Mouse (Mus musculus) frontal cortex, postnatal 10 days (tissue): Measurements from ENCODE around the gene Zbtb38.

Experiments
- DNase-seq, 2 experiments: peaks; one replicate each; pipeline ENCODE4 v3.0.0; 2022; ENCODE audit warnings: low spot score in 2 of 2, mixed read lengths in 1 of 2

The Zbtb38 gene

DNA sequence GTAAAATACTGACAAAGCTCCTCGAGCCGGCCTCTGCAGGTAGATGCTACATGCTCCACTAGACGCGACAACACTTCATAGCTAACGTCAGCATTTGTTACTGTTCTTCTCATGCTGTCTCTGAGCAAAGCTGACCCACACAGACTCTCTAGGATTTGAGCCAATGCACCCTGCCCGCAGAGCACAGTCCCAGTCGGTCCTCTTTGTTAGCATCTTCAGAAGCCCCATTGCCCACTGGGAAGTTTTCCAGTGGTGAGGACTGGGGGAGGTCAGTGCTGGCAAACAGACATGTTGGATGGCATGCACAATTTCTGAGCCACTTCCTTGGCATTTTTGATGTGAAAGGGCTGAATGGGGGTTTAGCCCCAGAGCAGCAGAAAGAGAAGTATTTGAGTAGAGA lies 113.2 kb downstream of the Zbtb38 start:
- peak; percentile 36 to 39 for DNase-seq

GRCm38 (mm10) chr9:96638508-96638907 lies 114.1 kb downstream of the Zbtb38 start:
- DNase-seq, result no peak

DNA sequence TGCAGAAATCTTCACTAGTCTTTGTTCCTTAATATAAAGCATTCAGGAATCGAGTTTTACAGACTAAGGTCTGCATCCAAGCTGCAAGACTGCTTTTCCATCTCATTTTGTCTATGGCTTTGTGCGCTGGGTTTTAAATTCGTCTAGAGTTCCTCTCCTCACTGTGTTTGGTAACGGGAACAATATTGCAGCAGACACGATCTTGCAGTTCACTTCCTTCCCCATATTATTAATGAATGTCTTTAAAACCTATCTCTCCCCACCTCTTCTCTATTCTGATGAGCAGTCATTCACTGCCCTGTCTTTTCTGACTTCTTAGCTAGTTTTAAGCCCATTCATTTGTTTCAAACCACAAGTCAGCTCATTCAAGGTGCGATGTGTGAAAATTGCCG lies 115.5 kb downstream of the Zbtb38 start:
- no peak for DNase-seq

- no peak for DNase-seq
Measured at GRCm38 (mm10) chr9:96636423-96637156, 116.0 kb downstream of the Zbtb38 start.

DNA sequence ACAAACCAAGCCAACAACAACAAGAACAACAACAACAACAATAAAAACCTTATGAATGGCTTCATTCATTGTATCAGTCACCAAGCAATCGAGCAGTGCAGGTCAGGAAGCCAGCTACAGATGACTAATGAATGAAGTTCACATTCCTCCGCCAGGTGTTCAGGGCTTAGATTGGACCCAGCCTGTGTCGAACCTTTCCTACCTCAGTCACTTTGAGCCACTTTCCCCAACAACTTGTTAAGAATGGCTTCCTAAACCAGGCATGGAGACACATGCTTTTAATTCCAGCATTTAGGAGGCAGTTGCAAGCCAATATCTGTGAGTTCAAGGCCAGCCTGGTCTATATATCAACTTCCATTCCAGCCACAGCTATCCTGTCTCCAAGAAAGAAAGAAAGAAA lies 116.7 kb downstream of the Zbtb38 start:
- no peak for DNase-seq

- no peak for DNase-seq
Measured at GRCm38 (mm10) chr9:96635176-96635575, 117.5 kb downstream of the Zbtb38 start.

GRCm38 (mm10) chr9:96633771-96634170 lies 118.9 kb downstream of the Zbtb38 start:
- DNase-seq, result no peak
